Mouse (Mus musculus): ENCODE data around the gene Thbs3.

- TF ChIP-seq CTCF (IDR thresholded peaks at IDR 0.05; ENCODE audit: low read depth, low read length), result no peak
- no peak for TF ChIP-seq GATA1 (IDR thresholded peaks at IDR 0.05; ENCODE audit: borderline replicate concordance, low read length)
- TF ChIP-seq POLR2AphosphoS5 (IDR thresholded peaks at IDR 0.05; ENCODE audit: insufficient replicate concordance, low read depth, low read length), result no peak
- no peak for TF ChIP-seq TAL1 (conservative IDR thresholded peaks at IDR 0.05; ENCODE audit: low read depth, low read length)
- TF ChIP-seq GATA2 (IDR thresholded peaks at IDR 0.05; ENCODE audit: borderline replicate concordance, low read depth, low read length), result no peak
These were observed 32.4 kb upstream of the Thbs3 start for GRCm38 (mm10) chr3:89182531-89183057.
